Mouse (Mus musculus) heart, postnatal 0 days (tissue): ENCODE measurements at regions not wholly inside any gene's neighbourhood (a gene's known extent, or its start where the extent isn't known, plus 50 kb on each side); places are given as distances from the start of the nearest gene placed in this dataset.
"Not testable (repeated sequence)": the region's sequence is repeated elsewhere in the genome, so short reads cannot be mapped to it uniquely, and the experiment has no call there.

Experiments used
- CTCF ChIP-seq: IDR thresholded peaks from 2 replicates; pipeline ENCODE4 v1.5.1; 2016; ENCODE audit warnings: antibody characterized with exemption, control low read depth, low read depth
- EP300 ChIP-seq: IDR thresholded peaks from 2 replicates; pipeline ENCODE4 v1.6.1; 2016; ENCODE audit warnings: antibody characterized with exemption, low read depth

GRCm38 (mm10) chr17:54707811-54708210 is 409.0 kb upstream of the Slc5a7 start:
- not testable (repeated sequence) for TF ChIP-seq CTCF, EP300
